Mouse (Mus musculus): ENCODE results near the gene Oxgr1.
"Not testable (repeated sequence)": the region's sequence is repeated elsewhere in the genome, so short reads cannot be mapped to it uniquely, and the experiment has no call there.

Oxgr1 gene

GRCm38 (mm10) chr14:120042187-120042820 is at the start of gene Oxgr1:
Gene Oxgr1 (minus strand): TSS chr14:120042435.
- in situ Hi-C loops (cut with MboI, MseI) = no loop called here

DNA sequence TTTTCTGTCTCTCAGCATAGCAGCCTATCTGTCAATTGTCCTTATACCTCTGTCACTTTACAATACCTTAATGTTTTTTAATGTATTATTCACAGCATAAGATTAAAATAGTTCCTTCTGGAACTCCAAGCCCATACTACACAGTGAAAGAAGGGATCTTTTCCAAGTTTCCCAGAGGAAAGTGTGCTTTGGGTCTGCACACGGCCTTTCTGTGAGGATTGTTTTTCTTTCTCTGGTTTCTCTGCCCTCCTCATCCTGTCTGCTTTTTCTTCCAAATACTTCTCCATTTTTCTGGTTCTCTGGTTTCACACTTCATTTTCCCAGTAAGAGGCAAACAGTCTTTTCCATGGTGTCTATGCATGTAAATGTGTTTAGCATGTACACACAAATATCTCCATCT is 48.2 kb upstream of the Oxgr1 start:
- in situ Hi-C loops (cut with MboI, MseI) = no loop called here

DNA sequence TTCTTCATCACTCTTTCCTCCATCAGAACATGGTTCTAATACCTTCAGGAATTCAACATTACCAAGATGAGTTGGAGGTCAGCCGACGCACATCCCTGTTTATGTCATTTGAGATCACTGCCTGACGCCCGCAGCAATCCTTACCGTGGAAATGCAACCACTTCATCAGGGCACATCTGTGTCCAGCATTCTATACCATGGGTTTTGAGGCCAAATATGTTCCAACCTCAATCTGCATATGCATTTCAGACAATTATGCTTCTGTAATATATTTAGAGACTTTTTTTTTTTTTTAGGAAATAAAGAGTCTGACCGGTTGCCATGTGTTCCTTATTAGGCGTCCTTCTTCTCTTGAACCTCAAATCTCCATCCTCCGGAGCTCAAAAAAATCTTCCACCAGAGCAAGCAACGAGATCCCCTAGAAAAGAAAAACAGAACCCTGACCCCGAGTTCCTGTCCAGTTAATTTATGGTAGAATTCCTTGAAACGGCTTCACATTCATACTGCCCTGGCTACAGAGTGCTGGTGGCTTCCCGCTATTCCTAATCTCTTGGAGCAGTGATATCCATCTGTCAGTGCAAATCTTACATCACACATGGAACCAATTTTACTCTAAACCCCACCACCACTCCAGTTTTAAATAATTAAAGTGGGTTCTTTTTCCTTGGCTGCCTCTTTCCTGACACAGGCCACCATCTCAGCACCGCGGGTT is 47.6 kb upstream of the Oxgr1 start:
- in situ Hi-C loops (cut with MboI, MseI) = no loop called here

DNA sequence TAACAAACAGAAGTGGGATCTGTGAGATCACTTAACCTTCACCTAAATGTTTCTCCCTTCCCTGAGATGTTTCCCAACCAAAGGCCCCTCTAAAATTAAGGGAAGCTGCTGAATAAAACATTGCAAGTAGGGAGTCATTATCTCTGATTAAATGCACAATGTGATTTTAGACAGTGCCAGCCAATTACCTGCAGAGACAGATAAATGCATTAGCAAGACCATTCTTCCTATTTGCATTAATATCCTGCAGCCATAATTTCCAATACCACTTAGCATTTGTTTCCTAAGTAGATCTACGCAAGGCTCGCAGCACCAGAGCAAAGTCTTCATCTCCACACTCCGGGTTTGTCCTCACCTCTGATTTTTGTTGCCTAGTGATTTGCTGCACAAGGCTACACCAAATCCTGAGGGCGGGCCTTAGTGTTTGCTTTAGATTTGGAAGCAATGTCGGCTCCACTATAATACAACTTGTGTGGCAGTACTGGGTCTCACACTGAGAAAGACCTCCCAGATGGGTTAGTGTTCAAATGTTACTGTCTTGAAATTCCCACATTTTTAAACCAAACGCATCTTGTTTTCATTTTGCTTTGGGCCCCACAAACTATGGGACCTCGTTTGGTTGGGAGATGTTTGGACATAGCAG is 46.9 kb upstream of the Oxgr1 start:
- in situ Hi-C loops (cut with MboI, MseI) = no loop called here

DNA sequence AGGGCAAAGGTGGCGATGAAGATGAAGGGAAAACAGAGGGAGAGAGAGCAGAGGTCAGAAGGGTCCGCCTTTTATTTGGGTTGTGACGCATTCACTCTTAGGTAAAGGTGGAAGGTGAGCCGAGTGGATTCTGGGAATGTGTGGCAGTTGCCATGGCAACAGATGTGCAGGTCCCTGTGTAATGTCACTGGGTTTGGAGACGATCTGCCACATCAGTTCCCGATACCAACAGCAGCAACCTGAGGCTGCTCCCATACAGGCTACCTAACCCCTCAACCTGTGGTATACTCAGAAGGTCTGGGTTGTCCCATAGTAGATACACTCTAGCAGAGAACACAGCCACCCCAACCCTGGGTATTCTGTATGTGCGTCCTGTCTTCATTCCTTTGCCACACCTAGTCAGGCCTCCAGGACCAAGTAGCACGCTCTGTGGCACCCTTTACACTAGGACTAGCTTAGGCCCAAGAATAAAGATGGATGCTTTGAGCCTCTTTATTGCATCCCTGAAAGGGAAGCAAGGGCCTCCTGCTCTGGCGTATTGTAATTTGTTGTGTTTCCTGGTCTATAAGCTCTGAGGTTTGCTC is 41.9 kb upstream of the Oxgr1 start:
- in situ Hi-C loops (cut with MboI, MseI) = no loop called here

DNA sequence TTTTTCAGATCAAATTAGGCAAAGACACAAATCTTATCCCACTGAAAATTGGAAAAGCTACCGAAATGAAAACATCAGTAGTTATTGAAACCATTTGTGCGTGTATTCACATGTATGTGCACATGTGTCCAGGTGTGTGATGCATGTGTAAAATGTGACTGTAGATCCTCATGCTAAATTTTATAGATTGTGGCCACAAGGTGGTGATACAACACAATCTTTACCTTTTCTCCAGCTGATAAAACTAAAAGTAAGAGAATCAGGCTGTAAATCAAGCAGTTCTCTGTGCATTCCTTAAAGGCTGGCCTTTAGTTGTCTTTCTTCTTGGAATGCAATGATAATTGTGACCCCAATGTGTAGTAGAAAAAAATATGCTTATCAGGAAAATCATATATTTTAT is 34.0 kb upstream of the Oxgr1 start:
- in situ Hi-C loops (cut with MboI, MseI) = no loop called here

DNA sequence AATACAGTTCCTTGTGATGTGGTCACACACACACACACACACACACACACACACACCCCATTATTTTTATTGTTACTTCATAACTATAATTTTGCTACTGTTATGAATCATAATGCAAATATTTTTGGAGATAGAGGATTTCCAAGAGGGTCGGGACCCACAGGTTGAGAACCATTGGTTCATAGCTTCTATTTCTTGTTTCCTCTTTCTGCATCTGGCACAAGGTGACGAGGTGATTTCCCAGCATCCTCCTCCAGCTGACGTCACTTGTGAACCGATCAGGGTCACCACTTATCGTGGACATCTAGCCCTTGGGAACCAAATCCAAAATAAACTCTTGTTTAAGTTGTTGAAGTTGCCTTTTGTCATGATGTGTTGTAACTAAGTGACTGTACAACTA is 33.5 kb upstream of the Oxgr1 start:
- in situ Hi-C loops (cut with MboI, MseI) = no loop called here

GRCm38 (mm10) chr14:120074231-120074630 is 32.0 kb upstream of the Oxgr1 start:
- in situ Hi-C loops (cut with MboI, MseI) = loop anchor here (25.0 kb wide), 1 partner anchor 1012 kb away; no protein-coding TSS in a partner anchor

GRCm38 (mm10) chr14:120061096-120061495 is 18.9 kb upstream of the Oxgr1 start:
- in situ Hi-C loops (cut with MboI, MseI) = loop anchor here (25.0 kb wide), 1 partner anchor 999 kb away; no protein-coding TSS in a partner anchor

- in situ Hi-C loops (cut with MboI, MseI) = no loop called here
These were observed 8.8 kb downstream of the Oxgr1 start for GRCm38 (mm10) chr14:120033454-120033853.

DNA sequence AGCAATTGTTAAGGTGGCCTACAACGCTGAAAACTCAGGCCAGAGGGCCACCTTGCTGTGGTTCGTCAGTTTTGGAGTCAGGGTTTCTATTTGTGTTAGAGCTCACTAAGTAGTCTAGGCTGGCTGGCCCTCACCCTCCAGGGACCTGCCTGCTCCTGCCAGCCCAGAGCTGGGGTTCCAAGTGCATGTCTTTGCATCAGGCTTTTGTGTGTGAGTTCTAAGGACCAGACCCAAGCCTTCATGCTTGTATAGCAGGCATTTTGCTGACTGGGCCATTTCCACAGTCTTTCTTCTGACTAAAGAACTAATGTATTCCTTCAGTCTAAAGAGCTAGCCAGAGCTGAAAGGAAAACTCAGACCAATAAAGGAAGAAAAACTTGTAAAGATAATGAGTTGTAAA is 22.3 kb downstream of the Oxgr1 start:
- in situ Hi-C loops (cut with MboI, MseI) = no loop called here

DNA sequence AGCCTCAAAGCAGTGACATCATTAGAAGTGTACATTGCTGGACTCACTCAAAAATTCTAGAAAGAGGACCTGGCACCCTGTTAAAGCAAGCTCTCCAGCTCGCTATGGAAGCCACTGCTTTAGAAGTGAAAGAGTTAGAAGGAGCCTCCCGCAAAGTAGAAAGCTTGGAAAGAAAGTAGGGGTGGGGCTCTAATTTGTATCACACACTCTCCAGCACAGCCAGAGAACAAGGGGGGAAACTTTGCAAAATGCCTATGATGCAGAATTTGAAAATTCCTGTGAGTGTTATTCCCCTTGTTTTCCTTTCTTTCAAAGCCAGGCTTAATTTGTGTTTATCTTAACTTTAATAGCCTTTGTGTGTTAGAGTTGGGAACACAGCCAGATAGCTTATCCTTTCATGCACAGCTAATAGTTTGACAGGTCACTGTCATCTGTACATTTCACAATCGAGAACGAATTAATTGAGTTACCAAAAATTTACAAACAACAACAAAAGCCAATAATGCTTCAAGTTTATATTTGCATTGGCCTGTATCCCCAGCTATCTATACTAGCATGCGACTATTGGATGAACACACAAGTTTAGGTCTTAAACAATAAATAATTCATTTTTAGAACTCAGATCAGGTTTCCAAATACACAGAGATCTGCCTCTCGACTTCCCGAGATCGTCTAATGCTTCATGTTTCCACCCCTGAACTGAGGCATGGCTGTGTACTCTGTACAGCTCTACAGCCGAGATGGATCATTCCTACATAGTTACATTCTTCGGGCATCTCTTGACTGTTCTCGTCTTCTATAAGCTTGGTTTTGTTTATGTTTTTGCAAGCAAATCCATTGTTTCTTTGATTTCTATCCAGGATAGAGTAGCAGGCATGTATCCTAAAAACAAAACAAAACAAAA is 32.0 kb downstream of the Oxgr1 start:
- in situ Hi-C loops (cut with MboI, MseI) = no loop called here

DNA sequence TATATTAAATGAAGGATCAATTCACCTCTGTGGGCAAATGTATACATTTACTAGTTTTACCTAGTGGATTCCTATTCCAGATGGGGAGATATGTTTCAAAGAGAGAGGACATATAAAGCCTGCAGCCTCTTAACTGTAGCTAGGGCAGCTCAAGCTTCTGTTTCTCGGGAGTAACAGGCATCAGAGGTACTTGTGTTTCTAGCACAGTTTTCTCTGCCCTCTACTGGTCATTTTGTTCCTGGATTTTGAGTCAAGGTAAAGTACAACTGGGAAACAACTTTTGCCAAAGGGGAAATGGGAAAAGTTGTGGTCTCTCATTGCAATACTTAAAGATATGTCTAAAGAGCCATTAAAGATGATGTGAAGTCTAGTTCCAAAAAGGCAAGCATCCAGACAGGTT is 37.1 kb downstream of the Oxgr1 start:
- in situ Hi-C loops (cut with MboI, MseI) = no loop called here

- in situ Hi-C loops (cut with MboI, MseI) = no loop called here
These were observed 38.6 kb downstream of the Oxgr1 start for GRCm38 (mm10) chr14:120003661-120004060.

DNA sequence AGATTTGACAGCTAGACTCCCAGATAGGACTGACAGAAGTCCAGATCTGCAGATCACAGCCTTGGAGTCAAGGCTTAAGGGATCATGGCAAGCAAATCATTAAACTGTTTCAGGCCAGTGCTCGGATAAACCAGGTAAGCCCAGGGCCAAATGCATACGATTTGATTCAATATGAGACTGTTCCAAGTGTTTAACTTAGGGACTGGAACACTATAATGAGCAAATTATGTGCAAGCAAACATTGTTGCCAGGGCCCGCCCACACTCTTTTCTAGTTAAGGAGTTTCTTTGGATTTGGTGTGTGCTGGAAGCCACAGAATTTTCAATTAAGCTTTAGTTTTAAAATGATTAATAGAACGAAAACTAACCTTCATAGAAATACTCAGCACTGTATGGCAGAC is 39.6 kb downstream of the Oxgr1 start:
- in situ Hi-C loops (cut with MboI, MseI) = no loop called here

DNA sequence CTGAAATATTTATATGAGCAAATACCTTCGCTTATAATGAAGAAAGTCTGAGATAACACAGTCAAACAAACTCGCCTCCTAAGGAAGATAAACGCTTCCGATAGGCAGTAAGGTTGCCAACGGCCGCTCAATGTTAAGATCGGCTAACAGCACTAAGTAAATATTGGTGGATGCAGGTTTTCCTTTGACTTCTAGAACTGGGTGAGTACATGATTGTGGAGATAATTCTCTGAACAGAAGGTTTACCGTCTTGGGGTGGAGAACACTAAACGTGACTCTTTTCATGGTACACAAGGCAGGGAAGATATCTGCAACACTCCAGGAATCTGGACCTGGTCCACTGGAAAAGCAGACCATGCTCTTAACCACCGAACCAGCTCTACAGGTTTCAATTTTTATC is 52.6 kb downstream of the Oxgr1 start:
- in situ Hi-C loops (cut with MboI, MseI) = no loop called here

DNA sequence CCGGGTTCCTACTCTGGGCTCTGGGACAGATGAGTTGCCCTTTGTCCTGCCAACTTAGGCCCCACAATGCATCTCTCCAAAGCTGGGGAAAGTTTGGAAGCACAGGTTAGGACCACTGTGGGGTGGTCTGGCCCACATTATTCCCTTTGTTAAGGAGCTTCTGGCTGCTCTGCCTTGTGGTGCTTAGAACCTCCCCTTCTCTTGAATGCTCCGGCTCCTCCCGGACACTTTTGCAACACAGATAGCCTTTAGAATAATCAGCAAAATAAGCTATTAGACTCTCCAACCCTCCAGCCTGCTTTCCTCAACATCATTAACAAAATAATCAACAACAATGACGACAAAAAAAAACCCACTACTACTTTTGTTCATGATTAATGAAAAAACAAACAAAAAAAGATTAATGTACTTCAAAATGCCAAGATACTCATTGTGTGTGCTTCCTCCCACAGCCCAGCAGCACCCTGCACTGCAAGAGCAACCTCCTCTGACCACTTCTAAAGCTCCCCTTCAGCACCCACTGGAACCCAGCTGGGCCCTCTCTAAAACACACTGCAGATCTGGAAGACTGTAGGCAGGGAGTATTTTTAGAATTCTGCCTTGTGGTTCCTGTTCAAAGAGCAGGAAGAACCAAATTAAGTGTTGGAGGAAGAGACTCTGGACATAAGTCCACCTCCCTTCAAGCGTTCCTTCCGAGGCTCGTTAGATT is 53.1 kb downstream of the Oxgr1 start:
- in situ Hi-C loops (cut with MboI, MseI) = no loop called here

DNA sequence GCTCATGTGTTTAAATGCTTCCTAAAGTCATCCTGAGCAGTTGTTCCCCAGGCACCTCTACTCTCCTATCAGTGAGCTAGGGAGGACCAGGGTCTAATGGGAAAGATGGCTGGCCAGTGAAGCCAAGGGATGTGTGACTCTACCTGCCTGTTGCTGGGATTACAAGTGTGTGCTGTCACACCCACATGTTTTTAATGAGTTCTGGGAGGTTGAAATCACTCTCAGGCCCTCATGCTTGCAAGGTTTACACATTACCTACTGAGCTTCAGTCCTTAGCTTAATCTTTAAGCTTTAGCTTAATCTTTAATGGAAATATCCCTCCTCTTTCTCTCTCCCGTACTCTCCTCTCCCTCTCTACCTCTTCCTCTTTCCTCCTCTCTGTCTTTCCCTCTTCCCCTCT is 55.0 kb downstream of the Oxgr1 start:
- in situ Hi-C loops (cut with MboI, MseI) = no loop called here

GRCm38 (mm10) chr14:119986778-119987177 is 55.5 kb downstream of the Oxgr1 start:
- in situ Hi-C loops (cut with MboI, MseI) = no loop called here

DNA sequence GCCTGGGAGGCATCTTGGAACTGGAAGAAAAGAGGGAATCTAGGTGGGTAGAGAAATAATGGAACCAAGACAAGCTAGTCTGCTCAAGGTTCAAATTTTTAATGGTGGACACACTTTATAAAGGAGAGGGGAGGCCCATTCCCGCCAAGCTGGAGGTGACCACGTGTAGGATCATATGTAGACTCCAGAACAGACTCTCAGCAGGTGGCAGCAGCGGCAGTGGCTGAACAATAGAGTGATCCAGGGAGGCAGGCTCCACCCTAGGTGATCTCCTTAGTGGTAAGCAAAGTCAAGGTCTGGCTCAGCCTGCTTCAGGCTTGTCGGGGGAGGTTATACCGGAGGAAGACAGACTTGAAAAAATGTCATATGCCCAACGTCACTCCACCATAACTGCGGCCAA is 55.9 kb downstream of the Oxgr1 start:
- in situ Hi-C loops (cut with MboI, MseI) = not testable (repeated sequence)

GRCm38 (mm10) chr14:119981314-119981713 is 60.9 kb downstream of the Oxgr1 start:
- in situ Hi-C loops (cut with MboI, MseI) = no loop called here

Measured in T-helper 1 cell (primary cell).